Mouse (Mus musculus): Measurements from ENCODE around the gene Slc38a2. TPM values are rescaled to one million over a fixed set of nuclear protein-coding genes. Genes with fewer than 3 reads are reported as not detected.

Gene Slc38a2
- total RNA-seq, 1 experiment = 262 TPM

DNA sequence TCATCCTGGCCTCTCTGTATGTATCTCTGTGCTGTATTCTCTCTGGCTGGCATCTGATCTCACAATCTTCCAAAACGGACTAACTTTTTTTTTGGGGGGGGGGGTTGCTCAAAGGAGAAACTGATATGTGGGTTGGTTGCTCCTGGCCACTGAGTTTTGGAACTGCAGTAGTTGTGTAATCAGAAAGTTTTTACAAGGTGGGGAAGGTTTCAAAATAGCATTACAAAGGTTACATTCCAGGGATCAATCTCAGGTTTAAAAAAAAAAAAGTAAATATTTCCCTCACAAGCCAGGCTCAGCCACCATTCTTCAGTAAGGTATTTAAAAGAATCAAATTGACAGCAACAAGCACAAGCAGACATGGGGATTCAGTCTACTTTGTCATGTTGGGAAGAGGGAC, 25.4 kb downstream of the Slc38a2 start:
- Histone ChIP-seq H3K9ac (ENCODE audit: insufficient read depth, low read depth, low read length, poor library complexity, severe bottlenecking) (no peak overlapping the region), H3K36me3 (ENCODE audit: control insufficient read depth, insufficient read depth, low read length, poor library complexity, severe bottlenecking) (no peaks in the 10 kb centered on the region), H3K4me3 (ENCODE audit: insufficient read depth in 1 of 2, low read depth in 1 of 2, low read length in 2 of 2, poor library complexity in 1 of 2, severe bottlenecking in 1 of 2) (no peak overlapping the region), H3K9me3 (ENCODE audit: control insufficient read depth, insufficient read depth, low read depth, low read length) (no peaks in the 10 kb centered on the region), H3K4me1 (ENCODE audit: control insufficient read depth in 2 of 2, insufficient read depth in 2 of 2, low read length in 2 of 2, poor library complexity in 1 of 2) (no peaks in the 10 kb centered on the region), H3K27ac (ENCODE audit: insufficient read depth, low read depth, low read length, poor library complexity, severe bottlenecking) (no peak overlapping the region)
- no peak for TF ChIP-seq ZC3H11A (IDR thresholded peaks at IDR 0.05; ENCODE audit: borderline replicate concordance, low read depth, low read length)
- TF ChIP-seq ZNF384 (IDR thresholded peaks at IDR 0.05; ENCODE audit: low read depth, low read length) = no peak
- DNase-seq (ENCODE audit: low read depth, low spot score) = no peak
- in situ Hi-C loops (cut with MboI; ENCODE audit: low sequenced_read_pairs in 2 of 2, unreplicated experiment in 2 of 2) = loop anchor here in 1 of 2 experiments (10.0 kb wide), 1 partner anchor 129 kb away; no protein-coding TSS in a partner anchor

GRCm38 (mm10) chr15:96669721-96670120, 29.8 kb downstream of the Slc38a2 start:
- H3K4me3 ChIP-seq (ENCODE audit: insufficient read depth in 1 of 2, low read depth in 1 of 2, low read length in 2 of 2, poor library complexity in 1 of 2, severe bottlenecking in 1 of 2) = no peak overlapping the region
- TF ChIP-seq CHD2 (IDR thresholded peaks at IDR 0.05; ENCODE audit: low read depth, low read length) (no peak), ZC3H11A (IDR thresholded peaks at IDR 0.05; ENCODE audit: borderline replicate concordance, low read depth, low read length) (no peak), MAFK (IDR thresholded peaks at IDR 0.05; ENCODE audit: insufficient read depth, low read depth, low read length) (no peak), HCFC1 (IDR thresholded peaks at IDR 0.05; ENCODE audit: borderline replicate concordance, insufficient read depth, low read length) (no peak), ZNF384 (IDR thresholded peaks at IDR 0.05; ENCODE audit: low read depth, low read length) (no peak)
- DNase-seq (ENCODE audit: low read depth, low spot score) = no peak
- no peak overlapping the region for H3K27ac ChIP-seq (ENCODE audit: insufficient read depth, low read depth, low read length, poor library complexity, severe bottlenecking)
- in situ Hi-C loops (cut with MboI; ENCODE audit: low sequenced_read_pairs in 2 of 2, unreplicated experiment in 2 of 2) = loop anchor here in 1 of 2 experiments (10.0 kb wide), 1 partner anchor 125 kb away; no protein-coding TSS in a partner anchor
- H3K9me3 ChIP-seq (ENCODE audit: control insufficient read depth, insufficient read depth, low read depth, low read length) = no peaks in the 10 kb centered on the region
- no peaks in the 10 kb centered on the region for H3K36me3 ChIP-seq (ENCODE audit: control insufficient read depth, insufficient read depth, low read length, poor library complexity, severe bottlenecking)
- no peaks in the 10 kb centered on the region for H3K4me1 ChIP-seq (ENCODE audit: control insufficient read depth in 2 of 2, insufficient read depth in 2 of 2, low read length in 2 of 2, poor library complexity in 1 of 2)
- no peak overlapping the region for H3K9ac ChIP-seq (ENCODE audit: insufficient read depth, low read depth, low read length, poor library complexity, severe bottlenecking)

DNA sequence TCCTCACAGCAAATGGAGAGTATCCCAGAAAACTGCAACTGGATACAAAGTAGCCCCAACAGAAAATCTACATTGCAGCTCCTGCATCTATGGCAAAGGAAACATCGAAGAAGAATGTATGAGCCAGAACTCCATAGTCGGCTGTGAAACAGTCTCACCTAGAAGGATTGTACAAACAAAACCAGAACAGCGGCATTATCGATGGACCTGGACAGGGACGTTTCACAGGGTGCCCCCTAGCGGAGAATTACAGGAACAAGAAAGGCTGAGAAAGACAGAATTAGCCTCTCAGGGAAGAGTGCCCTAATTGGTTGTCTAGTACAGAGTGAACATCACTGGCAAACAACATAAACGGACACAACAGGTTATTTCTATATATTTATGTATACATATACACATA, 32.9 kb downstream of the Slc38a2 start:
- Histone ChIP-seq H3K36me3 (ENCODE audit: control insufficient read depth, insufficient read depth, low read length, poor library complexity, severe bottlenecking) (no peaks in the 10 kb centered on the region), H3K27ac (ENCODE audit: insufficient read depth, low read depth, low read length, poor library complexity, severe bottlenecking) (no peak overlapping the region), H3K4me3 (ENCODE audit: insufficient read depth in 1 of 2, low read depth in 1 of 2, low read length in 2 of 2, poor library complexity in 1 of 2, severe bottlenecking in 1 of 2) (no peak overlapping the region), H3K9me3 (ENCODE audit: control insufficient read depth, insufficient read depth, low read depth, low read length) (no peaks in the 10 kb centered on the region), H3K9ac (ENCODE audit: insufficient read depth, low read depth, low read length, poor library complexity, severe bottlenecking) (no peak overlapping the region), H3K4me1 (ENCODE audit: control insufficient read depth in 2 of 2, insufficient read depth in 2 of 2, low read length in 2 of 2, poor library complexity in 1 of 2) (peaks cover 0 to 2% of the 10 kb centered on the region in 2 experiments; a peak in 1 of 4 replicates)
- peak; percentile 70 for DNase-seq (ENCODE audit: low read depth, low spot score)
- in situ Hi-C loops (cut with MboI; ENCODE audit: low sequenced_read_pairs in 2 of 2, unreplicated experiment in 2 of 2) = no loop called here
- TF ChIP-seq HCFC1 (IDR thresholded peaks at IDR 0.05; ENCODE audit: borderline replicate concordance, insufficient read depth, low read length) (no peak), CHD2 (IDR thresholded peaks at IDR 0.05; ENCODE audit: low read depth, low read length) (no peak), MAFK (IDR thresholded peaks at IDR 0.05; ENCODE audit: insufficient read depth, low read depth, low read length) (no peak), ZC3H11A (IDR thresholded peaks at IDR 0.05; ENCODE audit: borderline replicate concordance, low read depth, low read length) (0 out of 2 replicates have a peak, but pooled peaks have one; percentile 4), ZNF384 (IDR thresholded peaks at IDR 0.05; ENCODE audit: low read depth, low read length) (no peak)

GRCm38 (mm10) chr15:96665889-96666288, 33.6 kb downstream of the Slc38a2 start:
- Histone ChIP-seq H3K4me1 (ENCODE audit: control insufficient read depth in 2 of 2, insufficient read depth in 2 of 2, low read length in 2 of 2, poor library complexity in 1 of 2) (peaks cover 0 to 3% of the 10 kb centered on the region in 2 experiments; a peak in 1 of 4 replicates), H3K4me3 (ENCODE audit: insufficient read depth in 1 of 2, low read depth in 1 of 2, low read length in 2 of 2, poor library complexity in 1 of 2, severe bottlenecking in 1 of 2) (no peak overlapping the region), H3K27ac (ENCODE audit: insufficient read depth, low read depth, low read length, poor library complexity, severe bottlenecking) (no peak overlapping the region), H3K9me3 (ENCODE audit: control insufficient read depth, insufficient read depth, low read depth, low read length) (no peaks in the 10 kb centered on the region), H3K36me3 (ENCODE audit: control insufficient read depth, insufficient read depth, low read length, poor library complexity, severe bottlenecking) (no peaks in the 10 kb centered on the region), H3K9ac (ENCODE audit: insufficient read depth, low read depth, low read length, poor library complexity, severe bottlenecking) (no peak overlapping the region)
- peak; percentile 70 for DNase-seq (ENCODE audit: low read depth, low spot score)
- in situ Hi-C loops (cut with MboI; ENCODE audit: low sequenced_read_pairs in 2 of 2, unreplicated experiment in 2 of 2) = no loop called here
- TF ChIP-seq ZC3H11A (IDR thresholded peaks at IDR 0.05; ENCODE audit: borderline replicate concordance, low read depth, low read length) = peak; percentile 57
- no peak for TF ChIP-seq MAFK (IDR thresholded peaks at IDR 0.05; ENCODE audit: insufficient read depth, low read depth, low read length)
- TF ChIP-seq CHD2 (IDR thresholded peaks at IDR 0.05; ENCODE audit: low read depth, low read length) = no peak

GRCm38 (mm10) chr15:96660590-96661141, 38.9 kb downstream of the Slc38a2 start:
- no peak overlapping the region for H3K9ac ChIP-seq (ENCODE audit: insufficient read depth, low read depth, low read length, poor library complexity, severe bottlenecking)
- no peak overlapping the region for H3K4me3 ChIP-seq (ENCODE audit: insufficient read depth in 1 of 2, low read depth in 1 of 2, low read length in 2 of 2, poor library complexity in 1 of 2, severe bottlenecking in 1 of 2)
- H3K9me3 ChIP-seq (ENCODE audit: control insufficient read depth, insufficient read depth, low read depth, low read length) = no peaks in the 10 kb centered on the region
- H3K27ac ChIP-seq (ENCODE audit: insufficient read depth, low read depth, low read length, poor library complexity, severe bottlenecking) = no peak overlapping the region
- no peaks in the 10 kb centered on the region for H3K36me3 ChIP-seq (ENCODE audit: control insufficient read depth, insufficient read depth, low read length, poor library complexity, severe bottlenecking)
- in situ Hi-C loops (cut with MboI; ENCODE audit: low sequenced_read_pairs in 2 of 2, unreplicated experiment in 2 of 2) = no loop called here
- TF ChIP-seq ZNF384 (IDR thresholded peaks at IDR 0.05; ENCODE audit: low read depth, low read length) = no peak
- no peak for TF ChIP-seq ZC3H11A (IDR thresholded peaks at IDR 0.05; ENCODE audit: borderline replicate concordance, low read depth, low read length)
- no peak for TF ChIP-seq MAFK (IDR thresholded peaks at IDR 0.05; ENCODE audit: insufficient read depth, low read depth, low read length)
- no peak for TF ChIP-seq CHD2 (IDR thresholded peaks at IDR 0.05; ENCODE audit: low read depth, low read length)
- no peak for TF ChIP-seq HCFC1 (IDR thresholded peaks at IDR 0.05; ENCODE audit: borderline replicate concordance, insufficient read depth, low read length)
- no peak for DNase-seq (ENCODE audit: low read depth, low spot score)
- H3K4me1 ChIP-seq (ENCODE audit: control insufficient read depth in 2 of 2, insufficient read depth in 2 of 2, low read length in 2 of 2, poor library complexity in 1 of 2) = peaks cover 3 to 9% of the 10 kb centered on the region in 2 experiments; a peak in 2 of 4 replicates
